Mouse (Mus musculus) bone marrow macrophage, adult 2 months (primary cell): Measurements from ENCODE around the gene Srarp.

Experiments
- CTCF ChIP-seq: IDR thresholded peaks from 2 replicates; pipeline ENCODE4 v1.5.1; 2012; ENCODE audit warnings: low read depth, mild to moderate bottlenecking, low read length, moderate library complexity
- POLR2A ChIP-seq: IDR thresholded peaks from 2 replicates; pipeline ENCODE4 v1.6.1; 2012; ENCODE audit warnings: mild to moderate bottlenecking, low read depth, low read length, borderline replicate concordance

DNA sequence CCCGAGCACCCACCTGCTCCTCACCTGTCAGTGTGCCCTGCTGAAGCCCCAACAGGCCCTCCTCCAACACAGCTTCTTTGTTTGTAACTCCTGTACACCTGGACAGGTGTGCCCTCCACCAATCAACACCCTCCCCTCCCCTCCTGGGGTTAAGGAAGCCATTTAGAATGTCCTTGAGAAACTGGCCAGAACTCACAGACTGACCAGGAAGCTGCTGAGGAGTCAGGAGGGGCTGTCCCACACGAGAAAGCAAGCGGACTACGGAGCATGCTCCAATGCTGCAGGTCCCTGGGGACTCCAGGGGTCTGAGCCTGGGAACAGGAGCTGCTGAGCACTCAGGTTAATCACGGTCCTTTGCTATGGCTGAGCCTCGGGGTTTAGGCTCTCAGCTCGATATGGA lies 20.0 kb downstream of the Srarp start, which contains the start of gene Clcnkb:
- TF ChIP-seq POLR2A: no peak
- no peak for TF ChIP-seq CTCF
